Comparison of ENCODE assay signal across 19 mouse cellular contexts in genomic region chr19:21441787-21442186, GRCm38 (mm10). TPM values are rescaled to one million over a fixed set of nuclear protein-coding genes. Genes with fewer than 3 reads are reported as not detected.
DNase-seq lines count a peak whose midpoint lies in the region; ATAC-seq lines count a peak whose summit lies in the region.
"Had no signal": no experiment of that assay in that cellular context is flagged by ENCODE, and none has a peak within 500 bp of the region (broad histone marks: within the 10 kb centered on the region; RNA-seq: fewer than 3 reads in every experiment).

No protein-coding gene starts in this region.

- no peak overlapping the region for H3K27ac ChIP-seq in midbrain, embryonic 15.5 days
- H3K27ac ChIP-seq: embryonic facial prominence, embryonic 12.5 days; heart, embryonic 10.5 days; hindbrain, embryonic 13.5 days; hindbrain, postnatal 0 days had no signal

- DNase-seq in 416B (ENCODE audit: low read depth) (peak; percentile 89), MEL-GATA-1-ER (ENCODE audit: extremely low read depth, low read depth) (peak; percentile 80)
- DNase-seq in thymus, postnatal 4 days, result no peak
- DNase-seq: adrenal gland, postnatal 14 days; cerebellum, adult 2 months; cerebellum, postnatal 10 days; gastrocnemius, postnatal 36 days; heart, adult 18-20 months; heart, postnatal 10 days; heart, postnatal 4 days had no signal

- H3K9me3 ChIP-seq in megakaryocyte, embryonic 14.5 days, result no peaks in the 10 kb centered on the region
- H3K9me3 ChIP-seq in midbrain, embryonic 15.5 days, result no peaks in the 10 kb centered on the region
- H3K9me3 ChIP-seq: embryonic facial prominence, embryonic 12.5 days; heart, embryonic 10.5 days; hindbrain, embryonic 13.5 days had no signal

- no peak overlapping the region for H3K9ac ChIP-seq in midbrain, embryonic 15.5 days
- H3K9ac ChIP-seq: embryonic facial prominence, embryonic 12.5 days; hindbrain, embryonic 13.5 days had no signal

- WGBS in midbrain, embryonic 15.5 days, result 71% methylated on average over 3 of the region's 3 CpGs

- peaks cover 52% of the 10 kb centered on the region for H3K36me3 ChIP-seq in megakaryocyte, embryonic 14.5 days (replicated peaks; ENCODE audit: low read length)
- no peaks in the 10 kb centered on the region for H3K36me3 ChIP-seq in midbrain, embryonic 15.5 days (replicated peaks)
- H3K36me3 ChIP-seq: embryonic facial prominence, embryonic 12.5 days; heart, embryonic 10.5 days; hindbrain, embryonic 13.5 days had no signal

- no peak overlapping the region for H3K4me2 ChIP-seq in midbrain, embryonic 15.5 days
- H3K4me2 ChIP-seq: embryonic facial prominence, embryonic 12.5 days; hindbrain, embryonic 13.5 days had no signal

- ATAC-seq in erythroid progenitor cell, adult 5-6 weeks (replicated peaks; ENCODE audit: low FRiP score, poor library complexity, severe bottlenecking), result peak; percentile 4; the same call in 1 of the 2 replicates
- no peak for ATAC-seq in cerebellum, adult (ENCODE audit: insufficient number of reproducible peaks, low FRiP score, low TSS enrichment)
- ATAC-seq in midbrain, embryonic 15.5 days (replicated peaks), result no peak
- ATAC-seq: forebrain, embryonic 14.5 days; hindbrain, postnatal 0 days had no signal

- peak overlapping the region; percentile 38 for H3K4me3 ChIP-seq in megakaryocyte, embryonic 14.5 days (replicated peaks)
- no peak overlapping the region for H3K4me3 ChIP-seq in midbrain, embryonic 15.5 days
- H3K4me3 ChIP-seq: embryonic facial prominence, embryonic 12.5 days; heart, embryonic 10.5 days; hindbrain, embryonic 13.5 days had no signal

- no peaks in the 10 kb centered on the region for H3K27me3 ChIP-seq in megakaryocyte, embryonic 14.5 days (replicated peaks)
- H3K27me3 ChIP-seq in midbrain, embryonic 15.5 days (replicated peaks), result no peaks in the 10 kb centered on the region
- H3K27me3 ChIP-seq: embryonic facial prominence, embryonic 12.5 days; hindbrain, embryonic 13.5 days had no signal

- H3K4me1 ChIP-seq in megakaryocyte, embryonic 14.5 days, result peaks cover 89% of the 10 kb centered on the region
- no peaks in the 10 kb centered on the region for H3K4me1 ChIP-seq in midbrain, embryonic 15.5 days
- H3K4me1 ChIP-seq: embryonic facial prominence, embryonic 12.5 days; heart, embryonic 10.5 days; hindbrain, embryonic 13.5 days had no signal

RNA-seq across cellular contexts. Expression of gene Gda, which starts 31.5 kb away (rescaled TPM):
- 60.9 and 78.0 TPM in 2 replicates for total RNA-seq in erythroid progenitor cell, adult 5-6 weeks (2015; ENCODE audit: low replicate concordance)
- 103 and 106 TPM in 2 replicates for total RNA-seq in erythroid progenitor cell, adult 5-6 weeks (2017; ENCODE audit: low replicate concordance)
- 2.8 and 4.7 TPM in 2 replicates for polyA plus RNA-seq in megakaryocyte, embryonic 14.5 days (2012; ENCODE audit: insufficient read depth, low replicate concordance)
- polyA plus RNA-seq in midbrain, embryonic 15.5 days (2015; fragmentation: Nextera tagmentation; extraction: Ambion mirVana), result 0.50 and 0.77 TPM in 2 replicates
